Mouse (Mus musculus) hindbrain, embryonic 16.5 days (tissue): ENCODE data around the gene Rsrc1. TPM values are rescaled to one million over a fixed set of nuclear protein-coding genes. Genes with fewer than 3 reads are reported as not detected.
"Not testable (repeated sequence)": the region's sequence is repeated elsewhere in the genome, so short reads cannot be mapped to it uniquely, and the experiment has no call there.

Source experiments
- ATAC-seq: fragments of 200-750 bp; cut with Nextera tagmentation; 2 replicates; pipeline ENCODE4 v1.8.0; 2017; ENCODE audit warnings: moderate TSS enrichment, moderate library complexity
- H3K27ac ChIP-seq: fragments of 300-500 bp; sonication (generic); 2 replicates; pipeline ENCODE4 v1.5.1; 2014; ENCODE audit warnings: low read depth, mild to moderate bottlenecking, control low read depth, low read length, moderate library complexity
- H3K27me3 ChIP-seq: fragments of 300-500 bp; sonication (generic); replicated peaks from 2 replicates; pipeline ENCODE4 v1.6.1; 2014; ENCODE audit warnings: low read length; ENCODE audit not compliant: control insufficient read depth, insufficient read depth
- H3K36me3 ChIP-seq: fragments of 300-500 bp; sonication (generic); 2 replicates; pipeline ENCODE4 v1.6.1; 2014; ENCODE audit warnings: mild to moderate bottlenecking, low read length, moderate library complexity, mixed read lengths; ENCODE audit not compliant: control insufficient read depth, insufficient read depth
- H3K4me1 ChIP-seq: fragments of 300-500 bp; sonication (generic); 2 replicates; pipeline ENCODE4 v1.6.1; 2014; ENCODE audit warnings: low read depth, low read length; ENCODE audit not compliant: control insufficient read depth, insufficient read depth
- H3K4me2 ChIP-seq: fragments of 300-500 bp; sonication (generic); 2 replicates; pipeline ENCODE4 v1.6.1; 2014; ENCODE audit warnings: mild to moderate bottlenecking, low read length, control low read depth, moderate library complexity
- H3K4me3 ChIP-seq: fragments of 300-500 bp; sonication (generic); 2 replicates; pipeline ENCODE4 v1.5.1; 2014; ENCODE audit warnings: mild to moderate bottlenecking, low read length, control low read depth, moderate library complexity
- H3K9ac ChIP-seq: fragments of 300-500 bp; sonication (generic); 2 replicates; pipeline ENCODE4 v1.6.1; 2014; ENCODE audit warnings: low read depth, mild to moderate bottlenecking, control low read depth, low read length, moderate library complexity
- H3K9me3 ChIP-seq: fragments of 300-500 bp; sonication (generic); 2 replicates; pipeline ENCODE4 v1.6.1; 2014; ENCODE audit warnings: mild to moderate bottlenecking, low read length, moderate library complexity; ENCODE audit not compliant: control insufficient read depth
- WGBS: fragments of 180-500 bp; shearing (Covaris S2); extraction: QIAGEN DNeasy Blood & Tissue Kit; methylation state at CpG from one replicate; pipeline ENCODE4 v1.1.7; 2014; 5-methylcytosine and 5-hydroxymethylcytosine counted together
- polyA plus RNA-seq: library from polyadenylated mRNA; unstranded; fragments of >200 nt; fragmentation: Nextera tagmentation; extraction: Ambion mirVana; gene quantifications from 2 replicates; pipeline ENCODE4 v1.2.1, GENCODE M21; 2015

Gene Rsrc1
- polyA plus RNA-seq, 1 experiment from 2014 or later: 30.4 TPM

DNA sequence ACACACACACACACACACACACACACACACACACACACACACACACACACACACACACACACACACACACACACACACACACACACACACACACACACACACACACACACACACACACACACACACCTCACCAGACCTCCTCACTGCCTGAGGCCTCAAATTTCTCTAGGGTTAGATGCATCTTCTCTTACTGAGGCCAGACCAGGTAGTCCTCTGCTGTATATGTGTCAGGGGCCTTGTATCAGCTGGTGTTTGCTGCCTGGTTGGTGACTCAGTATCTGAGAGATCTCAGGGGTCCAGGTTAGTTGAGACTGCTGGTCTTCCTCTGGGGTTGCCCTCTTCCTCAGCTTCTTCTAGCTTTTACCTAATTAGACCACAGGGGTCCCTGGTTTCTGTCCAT, 92.5 kb downstream of the Rsrc1 start:
- not testable (repeated sequence) for ATAC-seq, H3K36me3 ChIP-seq, H3K4me2 ChIP-seq, H3K27ac ChIP-seq, H3K4me1 ChIP-seq, H3K9ac ChIP-seq, H3K27me3 ChIP-seq, H3K9me3 ChIP-seq, H3K4me3 ChIP-seq

DNA sequence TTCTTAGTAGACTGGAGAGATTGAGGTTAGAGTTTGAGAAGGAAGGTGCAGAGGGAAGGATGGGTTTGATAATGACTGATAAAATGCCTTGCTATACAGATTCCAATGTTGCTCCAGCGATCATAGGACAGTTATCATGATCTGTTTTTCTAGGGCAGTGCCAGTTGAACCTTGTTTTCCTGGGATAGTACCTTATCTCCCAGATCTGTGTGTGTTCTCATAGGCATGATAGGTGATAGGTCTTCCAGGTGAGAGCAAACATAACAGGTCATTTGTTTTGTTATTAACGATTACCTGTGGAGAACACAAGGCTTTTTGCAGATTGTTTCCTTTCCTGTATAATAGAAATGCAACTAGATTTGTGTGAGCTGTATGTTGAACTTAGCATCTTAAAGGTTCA, 94.3 kb downstream of the Rsrc1 start:
- 0 out of 2 replicates have a peak, but pooled peaks cover 2% of the 10 kb centered on the region for H3K9me3 ChIP-seq
- no peaks in the 10 kb centered on the region for H3K27me3 ChIP-seq
- no peak overlapping the region for H3K9ac ChIP-seq
- H3K36me3 ChIP-seq: no peaks in the 10 kb centered on the region
- no peak overlapping the region for H3K27ac ChIP-seq
- WGBS: 91% methylated on average over 2 of the region's 2 CpGs
- no peaks in the 10 kb centered on the region for H3K4me1 ChIP-seq
- no peak overlapping the region for H3K4me2 ChIP-seq
- no peak overlapping the region for H3K4me3 ChIP-seq
- no peak for ATAC-seq

DNA sequence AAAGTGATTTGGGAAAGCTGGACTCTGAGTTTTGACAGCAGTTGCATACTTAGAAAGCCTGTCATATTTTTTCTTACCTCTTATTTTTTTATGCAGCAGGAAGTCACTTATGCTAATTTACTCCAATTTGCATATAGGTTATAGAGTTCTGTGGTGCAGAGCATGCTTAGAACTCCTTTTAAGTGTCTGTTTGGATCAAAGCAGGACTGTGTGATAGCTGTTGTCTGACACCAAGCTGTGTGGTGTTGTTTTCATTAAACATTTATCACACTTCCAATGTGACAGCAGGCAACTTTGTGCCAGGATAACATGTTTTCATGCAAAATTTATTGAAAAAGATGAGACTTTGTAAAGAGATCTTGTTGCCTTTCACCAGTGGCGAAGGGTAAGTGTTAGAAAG, 103.6 kb downstream of the Rsrc1 start:
- Histone ChIP-seq H3K27me3 (no peaks in the 10 kb centered on the region), H3K27ac (no peak overlapping the region), H3K4me3 (no peak overlapping the region), H3K4me2 (no peak overlapping the region), H3K36me3 (no peaks in the 10 kb centered on the region), H3K9ac (no peak overlapping the region), H3K4me1 (no peaks in the 10 kb centered on the region), H3K9me3 (0 out of 2 replicates have a peak, but pooled peaks cover 3% of the 10 kb centered on the region)
- no peak for ATAC-seq
- 95% methylated on average over 1 of the region's 1 CpGs for WGBS

DNA sequence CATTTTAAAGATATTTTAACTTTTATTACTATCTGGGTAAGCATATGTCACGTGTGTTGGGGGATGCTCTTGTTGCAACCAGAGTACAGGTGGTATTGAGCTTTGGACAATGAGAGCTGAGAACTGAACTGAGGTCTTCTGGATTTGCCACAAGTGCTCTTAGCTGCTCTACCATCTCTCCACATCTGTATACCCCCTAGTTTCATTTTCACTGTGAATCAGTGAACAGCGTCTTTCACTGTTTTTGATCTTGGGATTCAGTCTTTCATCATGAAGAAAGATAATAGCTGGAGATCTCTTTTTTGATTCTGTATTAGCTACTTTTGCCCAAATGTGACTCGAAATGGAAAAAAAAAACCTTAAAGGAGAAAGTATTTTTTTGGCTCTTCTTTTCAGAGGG, 127.2 kb downstream of the Rsrc1 start:
- H3K9me3 ChIP-seq: no peaks in the 10 kb centered on the region; the same call in 1 of the 2 replicates
- no peak overlapping the region for H3K9ac ChIP-seq
- WGBS: 96% methylated on average over 3 of the region's 3 CpGs
- no peaks in the 10 kb centered on the region for H3K27me3 ChIP-seq
- H3K4me1 ChIP-seq: no peaks in the 10 kb centered on the region
- H3K27ac ChIP-seq: no peak overlapping the region
- H3K36me3 ChIP-seq: no peaks in the 10 kb centered on the region
- no peak overlapping the region for H3K4me2 ChIP-seq
- H3K4me3 ChIP-seq: no peak overlapping the region
- ATAC-seq: no peak

DNA sequence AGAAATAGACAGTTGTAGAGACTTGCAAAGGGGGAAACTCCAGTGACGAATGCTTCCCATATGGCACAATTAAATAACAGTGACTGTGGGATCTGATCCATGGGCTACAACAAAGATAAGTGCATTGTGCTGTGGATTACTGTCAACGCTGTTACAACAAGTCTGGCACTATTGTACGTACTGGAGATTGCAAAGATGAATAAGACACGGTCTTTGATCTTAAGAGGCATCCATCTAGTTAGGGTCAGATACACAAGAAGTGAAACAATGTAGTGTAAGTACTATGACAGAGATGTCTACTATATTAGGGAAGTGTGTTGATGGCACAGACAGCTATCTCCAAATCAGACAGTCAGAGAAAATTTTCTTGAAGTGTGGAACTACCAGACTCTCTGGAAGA, 135.1 kb downstream of the Rsrc1 start:
- H3K36me3 ChIP-seq: no peaks in the 10 kb centered on the region
- no peak overlapping the region for H3K4me3 ChIP-seq
- no peaks in the 10 kb centered on the region for H3K4me1 ChIP-seq
- H3K9me3 ChIP-seq: no peaks in the 10 kb centered on the region
- no peak overlapping the region for H3K9ac ChIP-seq
- WGBS: 78% methylated on average over 4 of the region's 4 CpGs
- H3K4me2 ChIP-seq: no peak overlapping the region
- no peak overlapping the region for H3K27ac ChIP-seq
- no peaks in the 10 kb centered on the region for H3K27me3 ChIP-seq
- no peak for ATAC-seq

DNA sequence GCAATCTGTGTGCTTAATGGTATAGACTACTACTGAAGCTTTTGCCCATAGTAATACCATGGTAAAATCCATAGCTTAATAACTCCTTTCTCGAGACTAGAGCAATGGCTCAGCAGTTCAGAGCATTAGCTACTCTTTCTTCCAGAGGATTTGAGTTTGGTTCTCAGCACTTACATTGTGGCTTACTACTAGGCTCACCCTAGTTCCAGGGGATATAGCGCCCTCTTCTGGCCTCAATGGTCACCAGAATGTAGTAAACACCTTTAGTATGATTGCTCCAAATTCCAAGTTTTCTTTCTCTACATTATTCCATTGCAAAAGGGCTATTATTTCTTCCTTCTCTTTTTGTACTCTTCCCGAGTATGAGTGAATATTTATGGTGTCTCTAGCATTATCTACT, 151.3 kb downstream of the Rsrc1 start:
- WGBS: 70% methylated on average over 3 of the region's 3 CpGs
- no peaks in the 10 kb centered on the region for H3K27me3 ChIP-seq
- no peak overlapping the region for H3K4me3 ChIP-seq
- no peaks in the 10 kb centered on the region for H3K36me3 ChIP-seq
- ATAC-seq: no peak
- H3K4me2 ChIP-seq: no peak overlapping the region
- H3K9me3 ChIP-seq: peaks cover 11% of the 10 kb centered on the region
- H3K27ac ChIP-seq: no peak overlapping the region
- H3K9ac ChIP-seq: no peak overlapping the region
- no peaks in the 10 kb centered on the region for H3K4me1 ChIP-seq

DNA sequence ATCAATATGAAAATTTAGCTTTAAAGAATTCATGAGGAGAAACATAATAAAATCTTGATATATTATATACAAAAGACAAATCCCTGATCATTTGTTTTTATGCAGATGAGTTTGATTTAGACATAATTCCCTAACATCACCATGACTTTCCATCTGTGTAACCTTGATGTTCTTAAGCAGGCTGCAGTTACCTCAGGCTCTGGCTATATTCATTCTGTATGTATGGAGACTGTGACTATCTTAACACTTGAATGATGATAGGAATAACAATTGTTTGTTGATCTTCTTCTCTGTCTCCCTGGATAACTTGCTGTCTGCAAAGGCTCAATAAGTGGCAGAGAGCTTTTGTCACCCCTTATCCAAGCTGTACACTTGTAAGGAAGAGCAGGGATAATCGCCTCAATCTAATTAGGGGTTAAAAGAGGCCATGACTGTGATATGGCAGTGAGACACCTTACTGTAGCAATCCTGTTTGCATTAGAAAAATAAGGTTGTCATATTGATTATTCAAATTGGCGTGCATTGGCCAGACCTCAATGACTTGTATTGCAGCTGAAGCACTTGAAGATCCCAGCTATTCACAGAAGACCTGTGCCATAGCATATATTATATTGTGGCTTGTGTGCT, 154.7 kb downstream of the Rsrc1 start:
- Histone ChIP-seq H3K4me1 (no peaks in the 10 kb centered on the region), H3K36me3 (no peaks in the 10 kb centered on the region), H3K9me3 (no peaks in the 10 kb centered on the region), H3K4me2 (no peak overlapping the region), H3K4me3 (no peak overlapping the region), H3K9ac (no peak overlapping the region), H3K27me3 (no peaks in the 10 kb centered on the region), H3K27ac (no peak overlapping the region)
- no peak for ATAC-seq
- WGBS: 72% methylated on average over 2 of the region's 2 CpGs

DNA sequence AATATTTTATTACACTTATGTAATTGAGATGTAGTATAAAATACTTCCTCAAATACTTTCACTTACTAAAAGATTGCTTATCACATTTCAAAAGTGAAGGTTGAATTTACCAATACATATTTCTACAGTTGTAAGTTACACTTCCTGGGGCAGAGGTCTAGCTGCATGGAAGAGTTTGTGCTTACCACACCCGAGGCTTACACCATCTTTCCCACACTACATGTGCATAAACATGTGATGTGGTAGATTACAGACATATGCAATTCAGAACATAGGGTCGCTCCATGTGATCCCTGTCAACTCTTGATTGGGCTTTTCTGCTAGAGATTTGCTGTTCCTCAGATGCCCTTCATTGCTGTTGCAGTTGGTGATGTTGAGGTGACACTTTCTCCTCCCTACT, 163.8 kb downstream of the Rsrc1 start:
- no peak overlapping the region for H3K27ac ChIP-seq
- H3K9ac ChIP-seq: no peak overlapping the region
- H3K27me3 ChIP-seq: no peaks in the 10 kb centered on the region
- 95% methylated on average over 2 of the region's 2 CpGs for WGBS
- 0 out of 2 replicates have a peak, but pooled peaks cover 3% of the 10 kb centered on the region for H3K9me3 ChIP-seq
- H3K4me3 ChIP-seq: no peak overlapping the region
- no peaks in the 10 kb centered on the region for H3K4me1 ChIP-seq
- no peak for ATAC-seq
- no peak overlapping the region for H3K4me2 ChIP-seq
- H3K36me3 ChIP-seq: no peaks in the 10 kb centered on the region

DNA sequence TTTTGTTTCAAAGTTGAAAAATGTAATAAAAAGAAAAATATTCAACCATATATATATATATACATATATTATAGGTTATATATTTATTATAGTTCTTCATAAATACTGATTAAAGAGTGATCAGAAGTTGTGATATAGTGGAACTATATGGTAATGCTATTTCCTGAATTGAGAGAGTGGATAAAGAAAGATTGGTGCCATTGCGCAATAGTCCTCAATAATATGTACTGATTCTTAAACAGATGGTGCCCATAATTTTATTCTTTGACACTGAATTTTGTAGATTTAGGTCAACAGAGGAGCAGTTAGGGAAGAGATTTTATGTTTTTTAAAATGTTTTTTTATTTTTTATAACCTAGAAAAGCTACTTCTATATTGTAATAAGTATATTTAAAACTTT, 165.1 kb downstream of the Rsrc1 start:
- H3K4me1 ChIP-seq: no peaks in the 10 kb centered on the region
- WGBS: 96% methylated on average over 1 of the region's 1 CpGs
- no peak overlapping the region for H3K9ac ChIP-seq
- 0 out of 2 replicates have a peak, but pooled peaks cover 3% of the 10 kb centered on the region for H3K9me3 ChIP-seq
- H3K36me3 ChIP-seq: no peaks in the 10 kb centered on the region
- no peak overlapping the region for H3K27ac ChIP-seq
- no peak for ATAC-seq
- no peak overlapping the region for H3K4me3 ChIP-seq
- no peaks in the 10 kb centered on the region for H3K27me3 ChIP-seq
- no peak overlapping the region for H3K4me2 ChIP-seq

DNA sequence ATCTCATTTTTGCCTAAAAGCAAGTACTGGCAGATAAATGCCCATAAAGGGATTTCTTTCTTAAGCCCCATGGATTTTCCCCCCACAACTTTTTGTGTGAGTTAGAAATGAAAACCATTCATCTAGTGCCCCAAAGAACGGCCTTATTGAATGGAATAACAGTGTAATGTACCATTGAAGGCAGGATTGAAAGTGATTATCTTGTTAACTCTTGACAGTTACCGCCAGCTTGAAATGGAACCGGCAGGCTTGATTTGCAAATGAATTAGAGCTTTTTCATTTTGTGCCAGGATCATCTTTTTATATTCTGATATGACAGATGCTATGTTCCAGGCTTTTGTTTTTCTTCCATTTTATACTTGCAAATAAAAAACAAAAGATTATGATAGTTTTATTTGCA, 166.1 kb downstream of the Rsrc1 start:
- no peaks in the 10 kb centered on the region for H3K4me1 ChIP-seq
- H3K9me3 ChIP-seq: 0 out of 2 replicates have a peak, but pooled peaks cover 3% of the 10 kb centered on the region
- 25% methylated on average over 3 of the region's 3 CpGs for WGBS
- no peaks in the 10 kb centered on the region for H3K36me3 ChIP-seq
- no peak overlapping the region for H3K4me2 ChIP-seq
- no peaks in the 10 kb centered on the region for H3K27me3 ChIP-seq
- ATAC-seq: no peak
- H3K4me3 ChIP-seq: no peak overlapping the region
- no peak overlapping the region for H3K9ac ChIP-seq
- no peak overlapping the region for H3K27ac ChIP-seq
